Mouse (Mus musculus): Measurements from ENCODE around the gene Opalin.

The Opalin gene

GRCm38 (mm10) chr19:41076906-41077305 is at the start of gene Opalin:
TSS of gene Opalin (minus strand) at chr19:41077113.
- no peak for DNase-seq (ENCODE audit: low read depth, low spot score)

- no peak for DNase-seq (ENCODE audit: low read depth, low spot score)
These were observed 46.1 kb upstream of the Opalin start for GRCm38 (mm10) chr19:41123009-41123408.

- no peak for DNase-seq (ENCODE audit: low read depth, low spot score)
These were observed 43.0 kb upstream of the Opalin start for GRCm38 (mm10) chr19:41119924-41120323.

GRCm38 (mm10) chr19:41118346-41118745 is 41.4 kb upstream of the Opalin start:
- DNase-seq (ENCODE audit: low read depth, low spot score), result no peak

GRCm38 (mm10) chr19:41117334-41117733 is 40.4 kb upstream of the Opalin start:
- no peak for DNase-seq (ENCODE audit: low read depth, low spot score)

GRCm38 (mm10) chr19:41114611-41115010 is 37.7 kb upstream of the Opalin start:
- DNase-seq (ENCODE audit: low read depth, low spot score), result no peak

- DNase-seq (ENCODE audit: low read depth, low spot score), result no peak
These were observed 37.1 kb upstream of the Opalin start for GRCm38 (mm10) chr19:41113911-41114531.

- DNase-seq (ENCODE audit: low read depth, low spot score), result no peak
These were observed 35.7 kb upstream of the Opalin start for GRCm38 (mm10) chr19:41112609-41113008.

- no peak for DNase-seq (ENCODE audit: low read depth, low spot score)
These were observed 33.1 kb upstream of the Opalin start for GRCm38 (mm10) chr19:41109991-41110390.

GRCm38 (mm10) chr19:41109496-41109895 is 32.6 kb upstream of the Opalin start:
- DNase-seq (ENCODE audit: low read depth, low spot score), result peak; percentile 11

- no peak for DNase-seq (ENCODE audit: low read depth, low spot score)
These were observed 31.8 kb upstream of the Opalin start for GRCm38 (mm10) chr19:41108666-41109065.

GRCm38 (mm10) chr19:41107530-41107929 is 30.6 kb upstream of the Opalin start:
- DNase-seq (ENCODE audit: low read depth, low spot score), result no peak

- no peak for DNase-seq (ENCODE audit: low read depth, low spot score)
These were observed 28.0 kb upstream of the Opalin start for GRCm38 (mm10) chr19:41104922-41105321.

- peak; percentile 25 for DNase-seq (ENCODE audit: low read depth, low spot score)
These were observed 24.5 kb upstream of the Opalin start for GRCm38 (mm10) chr19:41101390-41101789.

- no peak for DNase-seq (ENCODE audit: low read depth, low spot score)
These were observed 23.9 kb upstream of the Opalin start for GRCm38 (mm10) chr19:41100863-41101262.

- no peak for DNase-seq (ENCODE audit: low read depth, low spot score)
These were observed 20.1 kb upstream of the Opalin start for GRCm38 (mm10) chr19:41097038-41097437.

- DNase-seq (ENCODE audit: low read depth, low spot score), result no peak
These were observed 15.0 kb upstream of the Opalin start for GRCm38 (mm10) chr19:41091901-41092300.

GRCm38 (mm10) chr19:41089833-41090232 is 12.9 kb upstream of the Opalin start:
- DNase-seq (ENCODE audit: low read depth, low spot score), result peak; percentile 66

- no peak for DNase-seq (ENCODE audit: low read depth, low spot score)
These were observed 11.6 kb upstream of the Opalin start for GRCm38 (mm10) chr19:41088491-41088890.

GRCm38 (mm10) chr19:41087901-41088300 is 11.0 kb upstream of the Opalin start:
- no peak for DNase-seq (ENCODE audit: low read depth, low spot score)

GRCm38 (mm10) chr19:41086700-41087099 is 9.8 kb upstream of the Opalin start:
- peak; percentile 77 for DNase-seq (ENCODE audit: low read depth, low spot score)

GRCm38 (mm10) chr19:41086289-41086688 is 9.4 kb upstream of the Opalin start:
- DNase-seq (ENCODE audit: low read depth, low spot score), result no peak

GRCm38 (mm10) chr19:41083646-41084045 is 6.7 kb upstream of the Opalin start:
- DNase-seq (ENCODE audit: low read depth, low spot score), result no peak

- DNase-seq (ENCODE audit: low read depth, low spot score), result no peak
These were observed 4.7 kb upstream of the Opalin start for GRCm38 (mm10) chr19:41081589-41081988.
